Mouse (Mus musculus) embryonic facial prominence, embryonic 14.5 days (tissue): ENCODE data around the gene Fbxo11. TPM values are rescaled to one million over a fixed set of nuclear protein-coding genes. Genes with fewer than 3 reads are reported as not detected.

Experiments
- ATAC-seq: fragments of 200-750 bp; cut with Nextera tagmentation; 2 replicates; pipeline ENCODE4 v1.8.0; 2017; ENCODE audit warnings: low read depth, moderate number of reproducible peaks, moderate TSS enrichment
- DNase-seq: peaks from one replicate; pipeline ENCODE4 v3.0.0-alpha.2; 2015; ENCODE audit warnings: low spot score
- H3K27ac ChIP-seq: fragments of 300-500 bp; sonication (generic); replicated peaks from 2 replicates; pipeline ENCODE4 v1.5.1; 2014; ENCODE audit warnings: low read depth, mild to moderate bottlenecking, low read length, moderate library complexity
- H3K27me3 ChIP-seq: fragments of 300-500 bp; sonication (generic); replicated peaks from 2 replicates; pipeline ENCODE4 v1.6.1; 2014; ENCODE audit warnings: low read length; ENCODE audit not compliant: control insufficient read depth, insufficient read depth
- H3K36me3 ChIP-seq: fragments of 300-500 bp; sonication (generic); 2 replicates; pipeline ENCODE4 v1.6.1; 2014; ENCODE audit warnings: low read length, mixed read lengths; ENCODE audit not compliant: control insufficient read depth, insufficient read depth
- H3K4me1 ChIP-seq: fragments of 300-500 bp; sonication (generic); 2 replicates; pipeline ENCODE4 v1.6.1; 2014; ENCODE audit warnings: antibody characterized with exemption, low read length; ENCODE audit not compliant: control insufficient read depth, insufficient read depth
- H3K4me2 ChIP-seq: fragments of 300-500 bp; sonication (generic); 2 replicates; pipeline ENCODE4 v1.6.1; 2014; ENCODE audit warnings: low read depth, mild to moderate bottlenecking, low read length, moderate library complexity, mixed read lengths
- H3K4me3 ChIP-seq: fragments of 300-500 bp; sonication (generic); 2 replicates; pipeline ENCODE4 v1.5.1; 2014; ENCODE audit warnings: low read depth, mild to moderate bottlenecking, low read length
- H3K9ac ChIP-seq: fragments of 300-500 bp; sonication (generic); 2 replicates; pipeline ENCODE4 v1.6.1; 2014; ENCODE audit warnings: low read depth, mild to moderate bottlenecking, low read length, moderate library complexity, mixed read lengths
- H3K9me3 ChIP-seq: fragments of 300-500 bp; sonication (generic); 2 replicates; pipeline ENCODE4 v1.6.1; 2016; ENCODE audit warnings: low read length; ENCODE audit not compliant: control insufficient read depth
- WGBS: fragments of 180-500 bp; shearing (Covaris S2); extraction: QIAGEN DNeasy Blood & Tissue Kit; methylation state at CpG from one replicate; pipeline ENCODE4 v1.1.7; 2014; 5-methylcytosine and 5-hydroxymethylcytosine counted together
- polyA plus RNA-seq: library from polyadenylated mRNA; unstranded; fragments of >200 nt; fragmentation: Nextera tagmentation; extraction: Ambion mirVana; gene quantifications from 2 replicates; pipeline ENCODE4 v1.2.1, GENCODE M21; 2014

Fbxo11 gene
- polyA plus RNA-seq = 25.0 and 25.2 TPM in 2 replicates

DNA sequence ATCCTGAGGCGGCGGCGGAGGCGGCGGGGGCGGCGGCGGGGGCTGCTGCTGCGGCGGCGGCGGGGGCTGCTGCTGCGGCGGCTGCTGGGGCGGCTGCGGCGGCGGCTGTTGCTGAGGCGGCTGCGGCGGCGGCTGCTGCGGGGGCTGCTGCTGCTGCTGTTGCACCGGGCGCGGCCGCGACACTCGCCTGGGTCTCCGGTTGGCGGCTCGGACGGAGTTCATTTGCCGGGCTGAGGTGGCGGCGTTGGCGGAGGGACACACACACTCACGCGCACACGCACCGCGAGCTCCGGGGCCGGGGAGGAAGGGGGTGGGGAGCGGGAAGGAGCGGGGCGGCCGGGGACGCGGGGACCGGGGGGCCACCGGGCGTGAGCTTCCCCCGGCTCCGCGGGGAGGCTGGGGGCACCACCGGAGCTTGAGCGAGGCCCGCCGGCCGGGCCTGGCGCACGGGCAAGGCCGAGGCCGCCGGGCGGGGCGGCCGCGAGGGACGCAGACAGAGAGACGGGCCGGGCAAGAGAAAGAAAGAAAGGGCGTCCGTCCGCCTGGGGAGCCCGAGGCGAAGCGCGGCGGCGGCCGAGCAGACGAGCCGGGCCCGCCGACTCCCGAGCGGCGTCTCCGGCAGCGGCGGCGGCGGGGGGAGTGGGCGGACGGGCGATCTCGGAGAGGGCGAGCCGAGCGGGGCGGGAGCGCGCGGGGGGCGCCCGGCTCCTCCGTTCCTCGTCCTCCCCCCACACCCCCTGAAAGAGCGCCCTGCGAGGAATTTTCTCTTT is at the start of gene Fbxo11:
TSS of gene Fbxo11 (minus strand) at position 261 of the 770 bp plus-strand sequence.
- ATAC-seq (peak; percentile 0; the same call in 1 of the 2 replicates), DNase-seq (peak; percentile 41)
- Histone ChIP-seq H3K4me2 (peak within 1 kb of the TSS; percentile 81), H3K27ac (peak within 1 kb of the TSS; percentile 100), H3K36me3 (no peaks in the 10 kb centered on the region), H3K27me3 (no peaks in the 10 kb centered on the region), H3K4me3 (peak within 1 kb of the TSS; percentile 95), H3K4me1 (peaks cover 15% of the 10 kb centered on the region), H3K9ac (peak within 1 kb of the TSS; percentile 99), H3K9me3 (no peaks in the 10 kb centered on the region)
- under 1% methylated on average over 26 of the region's 112 CpGs for WGBS

DNA sequence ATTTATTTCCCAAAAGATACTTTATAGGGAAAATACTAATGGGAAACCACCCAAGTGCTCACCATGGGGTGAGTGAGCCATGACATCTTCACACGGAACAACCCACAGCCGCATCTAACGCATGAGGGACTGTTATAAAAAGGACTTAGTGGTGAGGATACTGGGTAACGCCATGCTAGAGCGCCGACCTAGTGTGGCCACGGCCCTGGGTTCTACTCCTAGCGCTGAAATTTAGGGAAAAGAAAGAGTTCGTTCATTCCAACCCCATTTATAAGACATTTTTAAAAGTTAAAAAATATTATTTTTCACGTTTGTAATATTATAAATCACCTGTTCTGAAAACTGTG is 48.8 kb upstream of the Fbxo11 start:
- Histone ChIP-seq H3K9me3 (no peaks in the 10 kb centered on the region), H3K4me3 (no peak overlapping the region), H3K4me1 (no peaks in the 10 kb centered on the region), H3K9ac (no peak overlapping the region), H3K27me3 (no peaks in the 10 kb centered on the region), H3K27ac (no peak overlapping the region), H3K4me2 (no peak overlapping the region), H3K36me3 (no peaks in the 10 kb centered on the region)
- DNase-seq = no peak
- WGBS = 94% methylated on average over 10 of the region's 10 CpGs
- ATAC-seq = no peak

GRCm38 (mm10) chr17:88113015-88113882 is 48.2 kb upstream of the Fbxo11 start:
- no peak overlapping the region for H3K9ac ChIP-seq
- H3K27ac ChIP-seq = no peak overlapping the region
- 69% methylated on average over 12 of the region's 12 CpGs for WGBS
- ATAC-seq = peak; percentile 12; the same call in 1 of the 2 replicates
- H3K9me3 ChIP-seq = no peaks in the 10 kb centered on the region
- no peaks in the 10 kb centered on the region for H3K27me3 ChIP-seq
- no peaks in the 10 kb centered on the region for H3K36me3 ChIP-seq
- H3K4me1 ChIP-seq = no peaks in the 10 kb centered on the region
- H3K4me2 ChIP-seq = no peak overlapping the region
- H3K4me3 ChIP-seq = no peak overlapping the region
- no peak for DNase-seq

- Histone ChIP-seq H3K4me3 (no peak overlapping the region), H3K27ac (no peak overlapping the region), H3K9ac (no peak overlapping the region), H3K4me2 (no peak overlapping the region), H3K36me3 (no peaks in the 10 kb centered on the region), H3K9me3 (no peaks in the 10 kb centered on the region), H3K4me1 (no peaks in the 10 kb centered on the region), H3K27me3 (no peaks in the 10 kb centered on the region)
- 70% methylated on average over 10 of the region's 10 CpGs for WGBS
- no peak for ATAC-seq
- DNase-seq = no peak
These were observed 47.0 kb upstream of the Fbxo11 start for GRCm38 (mm10) chr17:88111865-88112645.

DNA sequence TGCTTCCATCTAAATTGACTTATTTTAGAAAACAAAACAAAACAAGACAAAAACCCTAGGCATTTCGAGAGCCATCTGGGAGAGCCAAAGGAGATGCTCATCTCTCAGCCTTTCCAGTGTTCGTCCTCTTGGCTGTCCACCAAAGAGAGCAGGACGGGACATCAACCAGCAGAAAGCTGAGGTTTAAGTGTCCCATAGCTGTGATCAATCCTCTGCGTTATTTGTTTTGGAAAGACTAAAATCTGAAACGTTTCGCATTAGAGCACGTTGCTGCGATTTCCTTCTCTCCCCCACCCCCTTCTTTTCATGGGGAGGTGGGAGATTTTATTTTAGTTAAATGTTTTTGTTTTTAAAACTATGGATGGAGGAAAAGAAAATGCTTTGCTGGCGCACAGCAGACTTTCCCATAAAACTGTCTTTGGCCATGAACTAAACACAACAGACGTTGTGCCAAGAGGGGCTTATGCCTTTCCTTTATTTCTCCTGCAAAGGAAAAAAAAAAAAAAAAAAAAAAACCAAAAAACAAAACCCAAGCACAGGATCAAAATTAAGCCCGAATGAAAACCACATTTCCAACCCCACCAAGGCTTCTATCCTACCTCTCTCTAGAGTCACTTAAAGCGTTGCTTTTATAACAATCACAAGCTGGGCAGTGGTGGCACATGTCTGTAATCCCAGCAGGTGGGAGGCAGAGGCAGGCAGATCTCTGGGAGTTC is 46.1 kb upstream of the Fbxo11 start:
- Histone ChIP-seq H3K4me3 (no peak overlapping the region), H3K4me2 (no peak overlapping the region), H3K9ac (no peak overlapping the region), H3K27ac (peak overlapping the region; percentile 25), H3K9me3 (no peaks in the 10 kb centered on the region), H3K36me3 (no peaks in the 10 kb centered on the region), H3K4me1 (no peaks in the 10 kb centered on the region), H3K27me3 (no peaks in the 10 kb centered on the region)
- DNase-seq = peak; percentile 62
- 73% methylated on average over 12 of the region's 12 CpGs for WGBS
- no peak for ATAC-seq

GRCm38 (mm10) chr17:88107708-88108107 is 42.6 kb upstream of the Fbxo11 start:
- no peak for ATAC-seq
- no peak overlapping the region for H3K4me3 ChIP-seq
- no peaks in the 10 kb centered on the region for H3K4me1 ChIP-seq
- H3K9ac ChIP-seq = no peak overlapping the region
- no peaks in the 10 kb centered on the region for H3K36me3 ChIP-seq
- no peak overlapping the region for H3K4me2 ChIP-seq
- WGBS = 75% methylated on average over 4 of the region's 4 CpGs
- H3K27me3 ChIP-seq = no peaks in the 10 kb centered on the region
- H3K9me3 ChIP-seq = no peaks in the 10 kb centered on the region
- no peak for DNase-seq
- no peak overlapping the region for H3K27ac ChIP-seq

DNA sequence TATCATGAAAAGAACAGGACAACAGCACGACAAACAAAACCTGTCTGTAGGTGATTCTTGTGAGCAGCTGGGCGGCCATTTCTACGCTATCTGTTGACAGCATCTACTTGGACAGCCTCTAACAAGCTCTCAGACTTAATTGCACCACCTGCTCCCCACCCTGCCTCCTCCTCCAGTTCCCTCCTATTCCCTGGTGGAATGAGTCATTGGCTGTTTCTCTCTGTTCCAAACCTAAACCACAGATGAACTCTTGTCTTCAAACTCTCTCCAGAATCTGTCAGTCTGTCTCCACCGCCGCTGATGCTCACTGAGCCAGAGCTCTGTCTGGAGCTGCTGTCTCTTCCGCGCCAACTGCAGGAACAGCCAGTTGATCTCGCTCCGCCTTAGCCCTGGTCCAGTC is 41.3 kb upstream of the Fbxo11 start:
- no peak overlapping the region for H3K27ac ChIP-seq
- 78% methylated on average over 9 of the region's 9 CpGs for WGBS
- H3K9ac ChIP-seq = no peak overlapping the region
- peak; percentile 69 for DNase-seq
- H3K27me3 ChIP-seq = no peaks in the 10 kb centered on the region
- H3K36me3 ChIP-seq = no peaks in the 10 kb centered on the region
- H3K4me2 ChIP-seq = no peak overlapping the region
- peak; percentile 79 for ATAC-seq
- H3K9me3 ChIP-seq = no peaks in the 10 kb centered on the region
- no peak overlapping the region for H3K4me3 ChIP-seq
- H3K4me1 ChIP-seq = no peaks in the 10 kb centered on the region

DNA sequence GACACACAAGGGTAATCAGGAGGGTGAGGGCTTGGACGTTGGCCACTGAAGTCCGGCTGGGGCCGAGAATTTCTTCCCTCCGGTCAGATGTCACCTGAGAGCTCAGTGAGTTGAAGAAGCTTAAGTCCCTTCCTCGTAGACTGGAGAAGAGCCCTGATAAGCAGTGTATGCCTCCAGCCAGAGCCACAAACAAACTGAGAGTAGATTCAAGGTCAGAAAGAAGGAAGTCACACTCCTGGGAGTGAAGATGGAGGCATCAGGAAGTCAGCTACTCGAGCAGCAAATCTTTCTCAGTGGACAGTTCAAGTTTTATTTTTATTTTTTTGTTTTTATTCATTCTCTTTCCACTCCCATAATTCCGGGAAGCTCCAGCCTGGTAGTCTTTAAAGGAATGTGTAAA is 37.5 kb upstream of the Fbxo11 start:
- H3K9me3 ChIP-seq = no peaks in the 10 kb centered on the region
- ATAC-seq (no peak), DNase-seq (no peak)
- H3K27ac ChIP-seq = no peak overlapping the region
- H3K4me1 ChIP-seq = no peaks in the 10 kb centered on the region
- H3K9ac ChIP-seq = no peak overlapping the region
- 68% methylated on average over 7 of the region's 7 CpGs for WGBS
- no peaks in the 10 kb centered on the region for H3K27me3 ChIP-seq
- no peaks in the 10 kb centered on the region for H3K36me3 ChIP-seq
- H3K4me3 ChIP-seq = no peak overlapping the region
- no peak overlapping the region for H3K4me2 ChIP-seq
